Mouse (Mus musculus): ENCODE data around the gene Ciao1. TPM values are rescaled to one million over a fixed set of nuclear protein-coding genes. Genes with fewer than 3 reads are reported as not detected.
"Not testable (repeated sequence)": the region's sequence is repeated elsewhere in the genome, so short reads cannot be mapped to it uniquely, and the experiment has no call there.

Ciao1 gene
- total RNA-seq, 2 experiments from 2014 or later, result 56.2 to 68.7 TPM

GRCm38 (mm10) chr2:127250291-127251008, 2.8 kb upstream of the Ciao1 start:
- peak; percentile 23 to 39 for DNase-seq

- DNase-seq, result peak; percentile 37 to 41
These were observed 853 bp upstream of the Ciao1 start for GRCm38 (mm10) chr2:127248334-127249004.

- no peak for DNase-seq
These were observed 7.6 kb downstream of the Ciao1 start for GRCm38 (mm10) chr2:127240065-127240464.

GRCm38 (mm10) chr2:127237897-127238610, 9.6 kb downstream of the Ciao1 start:
- DNase-seq, result no peak

- DNase-seq, result no peak
These were observed 22.4 kb downstream of the Ciao1 start for GRCm38 (mm10) chr2:127225261-127225660.

GRCm38 (mm10) chr2:127217746-127218145, 29.9 kb downstream of the Ciao1 start:
- DNase-seq, result no peak

- DNase-seq, result no peak
These were observed 36.9 kb downstream of the Ciao1 start for GRCm38 (mm10) chr2:127210701-127211100.

- no peak for DNase-seq
These were observed 39.2 kb downstream of the Ciao1 start for GRCm38 (mm10) chr2:127208452-127208769.

GRCm38 (mm10) chr2:127207547-127208451, 39.8 kb downstream of the Ciao1 start, which contains the start of the genes 1810024B03Rik and Snrnp200:
TSS of gene 1810024B03Rik (minus strand) at chr2:127208280.
TSS of gene Snrnp200 (plus strand) at chr2:127208386.
- DNase-seq, result peak; percentile 96 to 97

GRCm38 (mm10) chr2:127206916-127207315, 40.7 kb downstream of the Ciao1 start:
- no peak for DNase-seq

GRCm38 (mm10) chr2:127205936-127206335, 41.7 kb downstream of the Ciao1 start:
- DNase-seq, result not testable (repeated sequence)

- peak; percentile 54 to 81 for DNase-seq
These were observed 42.7 kb downstream of the Ciao1 start for GRCm38 (mm10) chr2:127204932-127205331.

Other genes with a start within 250 kb of the Ciao1 start
- gene Ap4e1, start 239.1 kb downstream of the Ciao1 start, total RNA-seq (2021), result 1 to 10 TPM; 5.4 to 6.4 TPM
- 10 to 100 TPM; 20.3 to 21.1 TPM for gene Blvra, start 177.2 kb downstream of the Ciao1 start, total RNA-seq (2021)
- gene Ncaph, start 113.9 kb downstream of the Ciao1 start, total RNA-seq (2021), result 1 to 10 TPM in 1 of 2 experiments, under 1 TPM in 1; 0.79 to 1.3 TPM
- 10 to 100 TPM; 17.3 to 18.3 TPM for gene Itpripl1, start 104.4 kb downstream of the Ciao1 start, total RNA-seq (2021)
- under 1 TPM; 0.23 to 0.32 TPM for gene 1810024B03Rik, start 39.5 kb downstream of the Ciao1 start, total RNA-seq (2021)
- 10 to 100 TPM; 65.2 to 66.4 TPM for gene Snrnp200, start 39.4 kb downstream of the Ciao1 start, total RNA-seq (2021)
- 10 to 100 TPM; 26.4 to 28.8 TPM for gene Tmem127, start 92 bp upstream of the Ciao1 start, total RNA-seq (2021)
- gene Stard7, start 22.4 kb upstream of the Ciao1 start, total RNA-seq (2021), result 100 to 1,000 TPM; 157 to 176 TPM
- 1 to 10 TPM in 1 of 2 experiments, under 1 TPM in 1; 0.57 to 2.0 TPM for gene Dusp2, start 88.3 kb upstream of the Ciao1 start, total RNA-seq (2021)
- gene Astl, start 90.8 kb upstream of the Ciao1 start, total RNA-seq (2021), result not detected
- gene Adra2b, start 115.4 kb upstream of the Ciao1 start, total RNA-seq (2021), result under 1 TPM; 0.72 to 0.77 TPM
- not detected for gene Gpat2, start 177.4 kb upstream of the Ciao1 start, total RNA-seq (2021)
- gene Fahd2a, start 196.7 kb upstream of the Ciao1 start, total RNA-seq (2021), result 10 to 100 TPM; 48.1 to 52.5 TPM

All from heart, adult 18-20 months (tissue).